Mouse (Mus musculus) myocyte (in vitro differentiated cells): ENCODE measurements at regions not wholly inside any gene's neighbourhood (a gene's known extent, or its start where the extent isn't known, plus 50 kb on each side); places are given as distances from the start of the nearest gene placed in this dataset.

ENCODE experiments used
- CEBPB ChIP-seq: IDR thresholded peaks from 2 replicates; pipeline ENCODE4 v1.6.1; 2011; ENCODE audit warnings: mild to moderate bottlenecking, moderate library complexity; ENCODE audit not compliant: poor library complexity, insufficient read depth, severe bottlenecking
- MAX ChIP-seq: IDR thresholded peaks from one replicate; pipeline ENCODE4 v1.6.1; 2011; ENCODE audit warnings: low read depth, mild to moderate bottlenecking, control low read depth
- MYOG ChIP-seq, 3 experiments: IDR thresholded peaks; one replicate each; pipeline ENCODE4 v1.6.1; 2011; ENCODE audit warnings: control low read depth in 2 of 3, low read depth in 2 of 3, mild to moderate bottlenecking in 2 of 3; ENCODE audit not compliant: insufficient read length in 2 of 3, control insufficient read depth in 1 of 3, insufficient read depth in 1 of 3
- POLR2A ChIP-seq: IDR thresholded peaks from one replicate; pipeline ENCODE4 v1.6.1; 2011; ENCODE audit warnings: low read depth, mild to moderate bottlenecking, control low read depth, moderate library complexity; ENCODE audit not compliant: insufficient read length
- POLR2AphosphoS2 ChIP-seq: IDR thresholded peaks from one replicate; pipeline ENCODE4 v1.6.1; 2011; ENCODE audit warnings: low read depth, control low read depth; ENCODE audit not compliant: insufficient read length
- USF1 ChIP-seq: IDR thresholded peaks from one replicate; pipeline ENCODE4 v1.6.1; 2011; ENCODE audit warnings: low read depth, mild to moderate bottlenecking, control low read depth, moderate library complexity

DNA sequence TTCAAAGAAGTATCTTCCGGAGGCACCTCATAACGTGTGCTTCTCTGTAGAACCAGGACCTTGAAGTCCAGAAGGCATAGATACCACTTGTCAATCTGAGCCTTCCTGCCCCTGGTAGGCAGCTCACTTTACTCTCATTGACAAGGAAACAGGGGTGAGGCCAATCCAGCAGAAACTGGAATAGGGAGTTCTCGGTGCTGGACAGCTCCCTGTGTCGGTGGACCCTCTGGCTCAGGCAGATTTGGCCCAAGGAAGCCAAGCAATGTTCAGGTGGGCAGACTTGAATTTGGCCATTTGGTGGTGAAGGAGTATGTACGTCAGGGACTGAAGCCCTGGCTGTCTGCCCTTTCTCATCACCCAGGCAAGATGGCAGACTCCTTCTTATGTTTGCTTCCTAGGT lies 128.2 kb downstream of the Dhx35 start:
- TF ChIP-seq USF1, result no peak
- TF ChIP-seq POLR2A, result no peak
- no peak for TF ChIP-seq MAX
- no peak for TF ChIP-seq MYOG (IDR thresholded peaks at IDR 0.05; ENCODE audit: control insufficient read depth in 1 of 3, insufficient read depth in 1 of 3, insufficient read length in 2 of 3, low read depth in 2 of 3)
- no peak for TF ChIP-seq POLR2AphosphoS2
- no peak for TF ChIP-seq CEBPB
